Mouse (Mus musculus) subcutaneous adipose tissue, adult 2 months (tissue): Measurements from ENCODE around the gene Cd96. TPM values are rescaled to one million over a fixed set of nuclear protein-coding genes. Genes with fewer than 3 reads are reported as not detected.

Experiments
- polyA plus RNA-seq: library from polyadenylated mRNA; depleted of rRNA; stranded (reverse); fragments of >200 nt; gene quantifications from 2 replicates; pipeline ENCODE4 v1.2.3, GENCODE M21; 2012; ENCODE audit warnings: low replicate concordance; rRNA removed

Gene Cd96
- 0.19 and 0.44 TPM in 2 replicates for polyA plus RNA-seq

DNA sequence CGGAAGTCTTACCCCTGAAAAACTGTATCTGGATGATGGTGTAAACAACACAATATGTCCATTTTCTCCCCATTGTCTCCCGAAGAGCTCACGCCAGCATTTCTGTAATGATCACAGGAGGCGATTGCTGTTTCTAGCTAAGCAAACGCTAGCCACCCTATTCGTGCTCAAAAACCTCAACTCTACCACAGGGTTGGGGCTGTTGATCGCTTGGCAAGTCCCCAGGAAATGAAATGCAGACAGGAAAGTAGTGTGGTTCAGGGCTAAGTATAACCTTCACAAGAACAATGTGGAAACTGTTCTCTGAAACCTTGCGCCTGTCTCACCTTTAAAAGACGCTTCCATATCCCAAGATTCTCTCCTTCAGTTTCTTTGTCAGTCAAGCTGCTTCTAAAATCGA is at the start of gene Cd96:
Cd96 (minus strand) TSS at position 232 of the 400 bp plus-strand sequence.

DNA sequence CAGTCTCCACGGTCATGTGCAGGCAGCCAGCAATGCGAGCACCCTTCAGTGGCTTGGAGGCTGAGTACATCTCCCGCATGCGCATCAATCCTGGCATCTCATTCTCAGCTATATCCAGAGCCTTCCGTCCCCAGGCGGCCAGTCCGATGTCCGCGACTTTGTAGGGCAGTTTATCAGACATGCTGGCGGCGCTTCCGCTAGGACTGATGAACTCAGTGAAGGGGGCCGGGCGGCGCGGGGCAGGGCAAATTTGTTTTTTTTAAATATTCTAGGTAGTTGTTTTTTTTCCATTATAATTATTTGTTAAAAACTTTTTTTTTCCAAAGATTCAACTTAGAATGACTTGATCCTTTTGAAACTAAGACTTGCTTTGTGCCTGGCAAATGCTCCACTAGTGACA is 34.8 kb upstream of the Cd96 start, which contains the start of gene Gm4737:
Gm4737 (minus strand) TSS at position 246 of the 400 bp plus-strand sequence.

DNA sequence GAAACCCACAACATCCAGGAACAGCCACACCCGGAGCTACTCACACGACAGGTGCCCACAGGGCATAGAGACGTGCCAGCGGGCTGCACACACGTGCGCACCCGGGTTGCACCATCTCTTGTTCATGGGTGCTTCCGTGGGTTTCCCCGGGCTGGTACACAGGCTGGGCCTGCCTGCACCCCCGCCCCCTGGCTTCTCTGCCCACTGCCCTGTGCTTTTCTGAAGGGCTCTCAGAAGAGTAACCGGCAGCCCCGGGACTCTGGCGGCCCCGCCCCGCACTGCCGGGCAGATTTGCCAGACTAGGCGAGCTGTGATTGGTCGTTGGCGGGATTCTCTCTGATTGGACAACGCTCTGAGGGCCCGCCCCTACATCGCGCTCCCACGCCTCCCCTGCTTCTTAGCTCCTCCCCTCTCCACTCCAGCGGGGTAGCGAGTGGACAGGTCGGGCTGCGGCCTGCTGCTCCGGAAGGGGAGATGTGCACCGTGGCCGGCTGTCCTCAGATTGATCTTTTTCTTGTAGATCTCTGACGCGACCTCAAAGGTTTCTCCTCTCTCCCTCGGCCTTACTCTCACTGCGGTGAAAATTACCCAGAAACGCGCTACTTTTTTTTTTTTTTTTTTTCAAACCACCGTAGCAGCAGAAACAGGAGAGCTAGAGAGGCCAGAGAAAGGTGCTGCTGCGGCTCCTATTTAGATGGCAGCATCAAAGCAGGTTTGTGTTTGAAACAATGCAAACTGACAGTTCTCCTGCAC is 109.7 kb downstream of the Cd96 start, which contains the start of gene Plcxd2:
Plcxd2 (minus strand) TSS at position 66 of the 753 bp plus-strand sequence.

Other genes starting within 250 kb of the Cd96 start
- 10.0 and 24.4 TPM in 2 replicates for gene Phldb2, start 166.7 kb downstream of the Cd96 start, polyA plus RNA-seq
- gene Plcxd2, start 110.0 kb downstream of the Cd96 start, polyA plus RNA-seq: 0.29 and 0.63 TPM in 2 replicates
- 14.0 and 31.8 TPM in 2 replicates for gene Gm4737, start 34.8 kb upstream of the Cd96 start, polyA plus RNA-seq